Mouse (Mus musculus) c-Kit-positive CD71-positive TER-119-positive erythroid progenitor cells, embryonic 14.5 days (primary cell): Measurements from ENCODE around the gene Ovch2.
A peak's percentile ranks its signal among the peaks of the same experiment; 100 is the strongest.
"Not testable (repeated sequence)": the region's sequence is repeated elsewhere in the genome, so short reads cannot be mapped to it uniquely, and the experiment has no call there.

ENCODE experiments used
- DNase-seq: peaks from one replicate; pipeline ENCODE4 v3.0.0-alpha.2; 2013; ENCODE audit warnings: low spot score

Gene Ovch2

DNA sequence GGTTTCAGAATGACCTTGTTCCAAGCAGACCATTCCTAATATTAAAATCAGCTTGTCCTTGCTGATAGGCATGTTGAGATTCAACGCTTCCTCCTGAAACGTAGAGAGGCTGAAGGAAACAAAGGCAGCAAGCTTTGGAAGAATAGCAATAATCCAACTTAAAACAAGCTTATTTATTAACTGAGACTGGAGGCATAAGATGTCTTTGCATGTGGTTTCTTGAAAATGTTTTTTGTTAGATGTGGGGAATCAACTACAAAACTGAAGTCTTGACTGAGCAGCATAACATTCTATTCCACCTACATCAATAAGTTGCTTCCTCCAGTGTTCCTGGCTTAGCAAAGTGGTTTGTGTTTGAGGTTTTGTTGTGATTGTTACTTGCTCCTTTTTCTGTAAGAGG is at the start of gene Ovch2:
Gene Ovch2 (minus strand): TSS at position 101 of the 400 bp plus-strand sequence.
- DNase-seq = no peak

DNA sequence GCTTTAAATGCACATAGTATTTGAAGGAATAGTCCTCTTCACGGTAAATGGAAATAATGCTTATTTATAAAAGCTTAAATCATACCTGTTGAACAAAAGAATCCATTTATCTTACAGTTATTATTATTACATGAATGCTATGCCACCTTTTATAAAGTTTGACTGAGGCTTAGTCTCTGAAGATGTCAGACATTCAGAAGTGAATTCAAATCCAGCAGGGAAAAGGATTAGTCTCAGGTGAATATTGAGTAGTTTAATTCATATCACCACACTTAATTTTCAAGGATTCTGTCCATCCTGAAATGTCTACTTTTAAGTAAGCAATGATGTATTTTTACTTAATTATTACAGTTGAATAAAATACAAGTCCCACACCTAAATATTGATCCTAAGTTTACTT is 46.4 kb upstream of the Ovch2 start, which contains the start of gene Olfr470:
Gene Olfr470 (minus strand): TSS at position 101 of the 400 bp plus-strand sequence.
- not testable (repeated sequence) for DNase-seq

DNA sequence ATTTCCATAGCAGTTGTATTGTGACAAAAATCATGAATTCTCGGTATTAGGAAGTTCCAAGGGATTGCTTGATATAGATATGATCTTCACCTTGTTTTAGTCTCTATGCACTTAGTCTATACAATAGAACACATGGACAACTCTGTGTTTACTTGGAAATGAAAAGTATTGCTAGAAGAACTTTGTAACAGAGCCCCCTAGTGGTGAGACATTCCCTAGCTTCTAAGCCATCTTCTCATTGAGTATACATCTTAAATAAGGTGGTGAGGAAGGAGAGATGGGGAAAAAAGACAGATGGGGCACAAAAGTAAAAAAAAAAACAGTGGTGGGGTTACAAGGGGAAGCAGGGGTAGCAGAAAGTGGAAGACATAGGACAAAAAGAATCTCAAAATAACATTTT is 40.7 kb upstream of the Ovch2 start:
- no peak for DNase-seq

DNA sequence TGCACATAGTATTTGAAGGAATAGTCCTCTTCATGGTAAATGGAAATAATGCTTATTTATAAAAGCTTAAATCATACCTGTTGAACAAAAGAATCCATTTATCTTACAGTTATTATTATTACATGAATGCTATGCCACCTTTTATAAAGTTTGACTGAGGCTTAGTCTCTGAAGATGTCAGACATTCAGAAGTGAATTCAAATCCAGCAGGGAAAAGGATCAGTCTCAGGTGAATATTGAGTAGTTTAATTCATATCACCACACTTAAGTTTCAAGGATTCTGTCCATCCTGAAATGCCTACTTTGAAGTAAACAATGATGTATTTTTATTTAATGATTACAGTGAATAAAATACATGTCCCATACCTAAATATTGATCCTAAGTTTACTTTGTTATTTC is 24.4 kb upstream of the Ovch2 start, which contains the start of gene Olfr469:
Gene Olfr469 (minus strand): TSS at position 101 of the 400 bp plus-strand sequence.
- not testable (repeated sequence) for DNase-seq

DNA sequence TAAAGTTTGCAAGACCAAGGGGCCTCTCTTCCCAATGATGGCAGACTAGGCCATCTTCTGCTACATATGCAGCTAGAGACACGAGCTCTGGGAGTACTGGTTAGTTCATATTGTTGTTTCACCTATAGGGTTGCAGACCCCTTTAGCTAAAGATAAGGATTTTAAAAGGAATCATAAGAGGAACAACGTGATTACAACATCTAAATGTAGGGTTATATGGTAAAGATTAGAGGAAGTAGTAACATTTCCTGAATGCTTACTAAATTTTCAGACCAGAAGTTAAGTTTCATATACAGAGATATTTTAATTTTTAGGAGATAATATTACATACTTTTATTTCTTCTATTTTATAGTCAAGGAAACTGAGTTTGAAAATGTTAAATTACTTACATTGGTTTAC is 22.9 kb upstream of the Ovch2 start:
- not testable (repeated sequence) for DNase-seq

DNA sequence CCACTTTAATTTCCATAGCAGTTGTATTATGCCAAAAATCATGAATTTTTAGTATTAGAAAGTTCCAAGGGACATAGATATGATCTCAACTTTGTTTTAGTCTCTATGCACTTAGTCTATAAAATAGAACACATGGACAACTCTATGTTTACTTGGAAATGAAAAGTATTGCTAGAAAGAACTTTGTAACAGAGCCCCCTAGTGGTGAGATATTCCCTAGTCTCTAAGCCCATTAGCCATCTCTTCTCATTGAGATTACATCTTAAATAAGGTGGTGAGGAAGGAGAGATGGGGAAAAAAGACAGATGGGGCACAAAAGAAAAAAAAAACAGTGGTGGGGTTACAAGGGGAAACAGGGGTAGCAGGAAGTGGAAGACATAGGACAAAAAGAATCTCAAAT is 18.4 kb upstream of the Ovch2 start:
- DNase-seq = no peak

DNA sequence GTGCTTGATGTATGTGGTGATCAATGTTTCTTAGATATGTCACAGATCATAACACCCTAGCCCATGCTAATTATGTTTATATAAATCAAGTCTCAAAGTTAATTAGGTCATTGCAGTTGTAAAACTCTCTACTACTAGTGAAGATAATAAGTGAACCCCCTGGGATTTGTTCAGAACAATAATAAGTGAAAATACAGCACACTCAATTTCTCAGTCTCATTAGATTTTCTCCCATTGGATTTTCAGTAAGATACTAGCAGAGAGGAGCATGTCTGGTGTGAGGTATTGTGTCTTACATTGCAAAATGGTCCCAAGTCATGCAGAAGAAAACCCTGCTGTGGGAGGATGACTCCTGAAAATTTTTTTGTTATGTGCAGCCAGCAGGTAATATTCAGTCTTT is 11.0 kb upstream of the Ovch2 start, which contains the start of gene Olfr467:
Gene Olfr467 (plus strand): TSS at position 301 of the 400 bp plus-strand sequence.
- no peak for DNase-seq

DNA sequence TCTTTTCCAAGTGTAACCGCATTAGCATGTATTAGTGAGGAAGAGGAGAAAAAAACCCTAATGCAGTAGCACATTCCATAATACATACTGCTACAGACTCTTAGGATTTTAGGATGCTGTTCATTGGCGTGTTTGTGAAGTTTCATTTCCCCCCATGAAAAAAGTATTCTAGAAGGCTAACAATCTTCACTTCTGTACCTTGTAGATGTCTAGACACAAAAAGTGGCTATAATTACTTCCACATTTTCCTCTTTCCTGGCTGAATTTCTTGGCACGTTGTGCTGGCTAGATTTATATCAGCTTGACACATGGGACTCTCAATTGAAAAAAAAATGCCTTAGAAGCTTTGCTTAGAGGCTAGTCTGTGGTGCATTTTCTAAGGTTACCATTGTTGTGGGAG is 1.1 kb upstream of the Ovch2 start:
- DNase-seq = no peak

DNA sequence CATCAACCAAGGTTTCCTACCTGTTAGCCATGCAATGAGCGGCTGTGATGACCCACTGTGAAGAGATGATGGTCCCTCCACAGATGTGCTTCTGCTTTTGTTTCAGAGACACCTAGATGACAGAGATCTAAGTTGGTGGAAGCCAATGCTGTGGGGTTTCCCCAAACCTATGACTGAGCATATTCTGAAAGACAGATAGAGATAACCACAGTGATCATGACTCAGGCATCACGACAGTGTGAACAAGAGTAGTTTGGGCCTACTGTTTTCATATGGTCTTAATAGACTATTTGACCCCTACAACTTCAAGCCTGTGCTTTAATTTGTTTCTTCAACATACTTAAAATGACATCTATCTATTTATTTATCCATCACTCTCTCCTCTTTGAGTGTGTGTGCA is 4.5 kb downstream of the Ovch2 start:
- DNase-seq = no peak

DNA sequence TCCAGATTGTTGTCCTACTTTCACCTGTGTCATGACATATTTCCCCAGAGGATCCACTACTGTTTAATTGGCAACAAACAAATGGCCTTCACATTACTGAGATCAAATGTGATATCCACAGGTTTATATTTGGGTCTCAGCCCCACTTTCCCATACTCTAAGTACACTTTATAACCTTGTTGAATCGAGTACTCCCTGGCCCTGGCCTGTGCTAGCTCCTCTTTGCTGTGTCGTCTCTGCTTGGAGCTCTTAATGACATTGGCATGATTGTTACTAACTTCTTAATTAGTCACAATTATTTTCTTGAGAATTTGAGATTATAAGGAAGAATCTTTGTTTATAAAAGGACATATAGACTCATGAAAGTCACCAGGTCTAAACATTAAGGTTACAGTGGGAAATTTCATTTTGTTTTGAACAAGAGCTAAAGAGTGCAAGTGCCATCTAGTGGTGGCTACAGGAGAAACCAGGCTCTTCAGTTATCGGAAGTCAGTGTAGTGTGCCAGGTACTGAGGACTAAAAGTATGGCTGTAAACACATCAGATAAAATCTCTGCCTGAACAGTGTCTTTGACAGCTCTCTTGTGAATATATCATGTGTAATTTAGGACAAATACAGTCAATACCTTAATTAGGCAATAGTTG is 12.9 kb downstream of the Ovch2 start:
- no peak for DNase-seq

DNA sequence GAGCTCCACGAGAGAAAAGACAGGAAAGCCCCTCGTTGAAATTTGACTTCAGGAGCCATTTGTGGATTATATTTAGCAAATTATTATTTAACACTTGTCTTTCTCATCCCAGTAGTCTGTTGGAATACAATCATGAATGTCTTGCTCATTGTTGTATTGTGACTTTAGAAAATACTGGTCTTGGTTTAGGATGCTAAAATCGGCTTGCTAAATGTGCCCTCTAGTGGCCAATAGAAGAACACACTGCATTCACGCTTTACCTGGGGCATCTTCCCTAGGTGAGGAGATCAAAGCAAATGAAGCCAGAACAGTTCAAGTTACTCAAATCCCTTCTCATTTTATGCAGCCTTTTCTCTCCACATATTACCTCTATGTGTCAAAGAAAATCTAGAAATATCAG is 21.4 kb downstream of the Ovch2 start:
- no peak for DNase-seq

DNA sequence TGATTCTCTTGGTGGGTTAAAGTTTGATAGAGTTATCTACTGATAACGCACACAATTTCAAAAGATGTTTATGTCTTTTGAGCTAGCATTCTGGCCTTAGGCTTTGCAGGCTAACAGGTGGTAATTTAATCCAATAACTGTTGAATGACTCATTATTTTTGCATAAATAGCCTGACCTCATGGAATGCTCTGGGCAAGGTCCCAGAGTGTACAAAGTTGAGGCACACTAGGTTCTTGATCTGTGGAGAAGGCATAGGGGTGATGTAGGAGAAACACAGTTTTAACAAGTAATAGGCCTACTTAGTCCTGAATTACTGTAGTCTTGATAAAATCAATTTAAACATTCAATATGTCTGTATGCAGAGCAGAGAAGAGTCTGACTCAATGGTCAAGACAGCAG is 22.8 kb downstream of the Ovch2 start:
- DNase-seq = no peak

DNA sequence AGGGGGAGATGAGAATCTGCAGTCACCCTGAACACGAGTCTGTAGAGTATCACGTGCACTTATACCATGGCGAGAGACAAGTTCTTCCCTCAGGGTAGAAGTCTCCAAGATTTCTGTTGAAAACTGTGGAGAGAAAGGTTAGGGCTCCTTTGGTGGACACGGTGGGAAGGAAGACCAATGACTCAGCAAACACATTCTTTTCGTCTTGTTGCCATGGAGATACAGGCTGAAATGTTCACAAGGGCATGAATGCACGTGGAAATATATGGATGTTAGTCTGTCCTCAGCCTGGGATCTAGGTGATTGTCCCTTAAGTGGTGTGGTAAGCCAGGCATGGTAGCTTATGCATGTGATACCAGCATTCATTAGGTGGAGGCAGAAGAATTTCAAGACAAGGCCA is 30.2 kb downstream of the Ovch2 start:
- no peak for DNase-seq

DNA sequence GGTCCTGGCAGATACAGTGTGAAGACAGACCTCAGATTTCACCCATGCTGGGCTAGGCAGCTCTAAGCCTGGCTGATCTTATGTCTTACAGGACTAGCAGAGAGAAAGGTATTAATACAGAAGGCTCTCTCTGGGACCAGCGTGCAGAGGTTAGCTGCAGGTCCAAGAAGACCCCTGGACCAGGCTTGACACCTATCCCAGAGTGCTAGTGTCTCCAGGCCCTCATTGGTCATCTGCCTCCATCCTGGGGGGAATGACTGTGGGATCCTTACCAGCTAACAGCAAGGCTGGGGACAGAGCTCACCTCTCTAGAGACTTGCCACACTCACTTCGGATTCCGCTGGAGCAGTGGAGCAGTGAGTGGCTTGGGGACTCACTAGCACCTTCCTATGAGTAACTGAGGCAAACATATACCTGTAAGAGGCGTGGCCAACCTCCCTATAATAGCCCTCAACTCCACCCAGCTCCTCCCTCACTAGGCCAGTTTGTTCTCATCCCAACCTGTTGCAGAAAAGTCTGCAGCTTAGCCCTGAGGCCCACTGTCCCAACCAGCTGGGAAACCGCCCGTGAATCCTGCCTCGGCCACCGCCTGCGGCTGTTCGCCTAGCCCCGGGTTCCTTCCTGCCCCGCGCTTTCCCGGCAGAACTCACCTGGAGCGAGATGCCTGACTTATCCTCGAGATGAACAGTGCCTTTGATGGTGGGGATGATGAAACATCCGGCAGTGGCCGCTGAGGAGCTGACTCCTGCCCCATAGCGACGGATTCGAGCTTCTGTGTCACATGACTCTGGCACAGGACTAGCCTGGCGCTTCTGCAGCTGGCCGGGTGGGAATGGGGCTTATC is 43.5 kb downstream of the Ovch2 start, which contains the start of gene Cyb5r2:
Gene Cyb5r2 (minus strand): TSS at position 725 of the 844 bp plus-strand sequence.
- no peak for DNase-seq

DNA sequence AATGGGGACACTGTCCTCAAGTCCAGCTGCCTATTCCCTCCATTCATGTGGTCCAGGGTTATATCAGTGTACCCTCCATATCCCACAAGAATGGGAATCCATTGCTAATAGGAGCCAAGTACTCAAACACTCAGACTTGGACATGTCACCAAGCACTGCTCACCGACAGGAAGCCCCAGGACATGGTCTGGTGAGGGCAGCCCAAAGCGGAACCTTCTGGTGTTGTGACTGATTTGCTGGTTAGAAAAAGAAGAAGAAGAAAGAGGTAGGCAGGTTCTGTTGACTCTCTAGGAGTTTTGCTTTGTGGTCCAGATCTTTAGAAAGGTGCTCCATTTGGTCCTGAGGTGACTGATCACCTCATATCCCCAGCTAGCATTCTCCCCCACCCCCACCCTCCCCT is 44.3 kb downstream of the Ovch2 start:
- no peak for DNase-seq

DNA sequence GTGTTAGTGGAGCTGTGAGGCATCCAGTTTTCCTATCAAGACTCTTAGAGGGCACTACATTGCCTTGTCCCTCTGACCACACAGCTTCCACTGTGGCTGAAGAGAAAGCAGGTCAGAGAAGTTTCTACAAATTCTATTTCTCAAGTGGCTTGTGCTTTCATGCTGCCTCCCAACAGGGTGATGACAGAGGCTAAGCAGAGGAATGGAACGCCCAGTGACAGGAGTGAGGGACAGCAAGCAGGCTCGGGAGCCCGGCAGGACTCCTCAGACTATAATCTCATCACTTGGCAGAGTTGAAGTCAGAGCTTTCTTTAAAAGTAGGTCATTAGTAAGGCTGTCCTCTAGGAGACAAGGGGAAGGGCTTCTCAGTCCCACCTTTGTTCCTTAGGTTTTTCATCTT is 45.1 kb downstream of the Ovch2 start:
- DNase-seq = no peak

DNA sequence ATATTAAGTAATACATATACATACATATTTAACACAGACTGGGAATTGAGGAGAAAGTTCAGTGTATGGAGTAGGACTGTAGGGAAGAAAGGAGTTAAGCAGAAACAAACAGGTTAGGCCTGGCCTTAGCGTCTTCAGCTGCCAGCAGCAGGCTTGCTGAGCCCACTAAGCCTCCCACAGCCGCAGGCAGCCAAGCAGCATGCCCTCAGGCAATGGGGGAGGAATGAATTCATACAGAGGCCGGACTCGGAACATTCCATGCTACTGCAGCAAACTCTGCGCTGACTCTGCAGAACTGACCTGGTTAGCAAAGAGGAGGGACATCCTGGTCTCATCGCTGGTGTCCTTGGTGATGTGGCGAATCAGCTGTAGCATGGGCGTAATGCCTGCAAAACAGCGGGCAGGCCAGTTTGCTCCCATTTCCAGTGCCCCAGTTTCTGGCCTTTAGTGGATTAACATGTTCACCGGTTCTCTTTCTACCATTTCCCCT is 48.9 kb downstream of the Ovch2 start:
- no peak for DNase-seq

DNA sequence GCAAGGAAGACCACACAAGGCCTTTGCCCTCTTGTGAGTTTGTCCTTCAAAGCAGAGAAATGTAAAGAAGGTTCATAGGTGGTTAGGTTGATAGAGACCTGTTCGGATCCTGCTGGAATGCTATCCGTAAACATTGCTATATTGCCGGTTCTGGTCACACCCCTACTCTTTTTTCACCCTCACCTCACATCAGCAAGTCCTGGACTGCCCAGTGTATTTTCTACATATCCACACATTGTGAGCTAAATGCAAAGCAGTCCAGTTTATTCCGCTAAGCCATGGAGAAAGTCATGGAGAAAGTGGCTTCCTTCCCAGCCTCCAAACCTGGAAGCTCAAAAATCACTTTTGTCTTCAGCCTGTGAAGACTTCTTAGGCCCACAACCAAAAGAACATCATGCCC is 51.3 kb downstream of the Ovch2 start:
- no peak for DNase-seq

DNA sequence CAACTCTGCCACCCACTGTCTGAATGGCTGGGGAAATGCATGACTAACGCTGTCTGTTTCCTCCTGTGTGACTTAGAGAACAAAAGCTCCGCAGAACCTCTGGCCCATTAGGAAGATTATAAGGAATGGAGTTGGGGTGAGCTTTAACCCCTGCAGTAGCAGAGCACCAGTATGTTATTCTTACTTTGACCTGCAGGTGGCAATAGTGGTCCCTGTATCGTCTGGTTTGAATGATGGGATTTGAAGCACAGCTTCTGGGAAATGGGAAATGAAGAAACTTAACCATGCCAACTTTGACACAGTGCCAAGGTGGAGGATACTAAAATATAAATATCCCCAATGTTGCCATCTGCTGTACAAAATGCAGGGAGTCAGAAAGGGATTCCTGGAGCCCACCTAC is 51.7 kb downstream of the Ovch2 start:
- peak; percentile 17 for DNase-seq

DNA sequence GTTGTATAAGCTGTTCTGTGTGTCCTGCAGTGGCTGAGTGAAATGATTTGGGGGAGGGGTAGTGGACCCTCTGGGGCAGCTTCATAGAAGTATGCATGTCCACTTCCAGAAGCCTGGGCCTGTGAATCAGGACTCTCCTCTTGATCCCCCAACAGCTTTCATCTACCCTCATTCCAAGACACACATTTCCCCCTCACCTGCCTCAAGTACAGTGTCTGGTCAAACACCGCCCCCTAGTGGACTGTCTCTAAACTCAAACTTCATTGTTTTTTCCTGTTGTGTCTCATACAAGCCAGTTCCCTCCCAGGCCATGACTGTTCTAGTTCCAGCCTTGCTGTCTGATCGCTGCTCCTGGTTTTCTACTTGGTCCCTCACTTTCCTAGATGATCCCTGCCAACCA is 53.1 kb downstream of the Ovch2 start:
- DNase-seq = peak; percentile 15

DNA sequence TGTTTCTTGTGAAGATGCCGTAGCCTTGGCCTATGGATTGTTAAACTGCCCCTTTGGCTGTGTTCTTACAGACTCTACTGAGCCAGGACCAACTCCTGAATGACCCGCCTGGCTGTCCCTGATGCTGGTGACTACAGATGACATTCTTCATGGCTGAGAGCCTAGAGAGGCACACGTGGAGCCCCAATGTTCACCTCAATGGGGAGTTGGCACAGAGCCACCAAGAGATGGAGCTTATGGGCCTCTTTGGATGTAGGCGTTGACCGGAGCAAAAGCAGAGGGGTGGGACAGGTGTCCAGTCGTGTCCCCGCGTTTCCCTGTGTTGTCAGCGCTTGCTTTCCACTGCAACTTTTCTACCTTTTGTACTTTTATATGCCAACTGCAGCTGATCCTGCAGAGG is 53.5 kb downstream of the Ovch2 start:
- DNase-seq = no peak

DNA sequence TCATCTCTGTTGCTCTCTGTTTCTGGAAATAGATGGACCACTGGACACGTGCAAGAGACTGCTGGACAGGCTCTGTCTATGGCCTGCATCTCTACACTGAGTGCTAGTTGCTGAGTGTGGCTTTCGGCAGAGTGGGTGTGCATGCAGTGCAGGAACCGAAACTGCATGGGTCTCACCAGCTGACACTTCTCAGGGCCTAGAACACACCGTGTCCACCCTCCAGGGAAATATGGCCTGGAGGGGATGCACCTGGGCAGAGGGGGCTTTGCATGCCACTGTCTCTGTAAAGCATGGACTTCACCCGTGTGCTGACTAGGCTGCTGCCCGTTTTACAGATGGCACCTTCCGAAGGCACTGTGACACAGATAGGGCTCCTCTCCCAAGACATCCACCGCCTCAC is 55.0 kb downstream of the Ovch2 start:
- no peak for DNase-seq

DNA sequence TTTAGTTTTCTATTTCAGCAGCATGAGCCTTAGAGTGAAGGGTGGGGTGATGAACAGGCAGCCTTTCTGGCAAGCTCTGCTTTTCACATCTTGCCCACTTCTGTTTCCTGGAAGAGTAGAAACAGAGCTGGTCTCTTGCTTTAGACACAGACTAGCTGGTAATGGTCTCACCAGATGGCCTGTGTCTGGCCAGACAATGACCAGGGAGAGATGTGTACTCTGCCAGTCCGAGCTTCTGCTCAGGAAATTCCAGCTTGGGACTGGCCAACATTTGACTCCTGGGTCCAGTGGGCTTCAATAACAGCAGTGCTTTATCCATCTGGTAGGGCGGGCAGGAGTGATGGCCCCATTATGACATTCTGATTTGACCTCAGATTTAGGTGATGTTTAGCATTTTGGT is 55.9 kb downstream of the Ovch2 start:
- DNase-seq = no peak
